Mouse (Mus musculus) E14TG2a.4 (cell line): ENCODE data around the gene Cntnap5b.

Source experiments
- H3K27me3 ChIP-seq: 2 replicates; pipeline ENCODE4 v1.6.1; 2014; ENCODE audit warnings: low read length, control low read depth; ENCODE audit not compliant: insufficient read depth
- H3K36me3 ChIP-seq: 2 replicates; pipeline ENCODE4 v1.6.1; 2014; ENCODE audit warnings: low read length, control low read depth; ENCODE audit not compliant: insufficient read depth
- H3K4me1 ChIP-seq: replicated peaks from 2 replicates; pipeline ENCODE4 v1.6.1; 2014; ENCODE audit warnings: low read depth, low read length, control low read depth
- H3K4me3 ChIP-seq: replicated peaks from 2 replicates; pipeline ENCODE4 v1.5.1; 2014; ENCODE audit warnings: mild to moderate bottlenecking, low read length
- H3K9me3 ChIP-seq: 2 replicates; pipeline ENCODE4 v1.6.1; 2014; ENCODE audit warnings: low read length, control low read depth
- CTCF ChIP-seq: conservative IDR thresholded peaks from 2 replicates; pipeline ENCODE4 v1.5.1; 2014; ENCODE audit warnings: low read length
- NANOG ChIP-seq: IDR thresholded peaks from 2 replicates; pipeline ENCODE4 v1.6.1; 2014; ENCODE audit warnings: borderline replicate concordance, low read length, mixed read lengths
- POU5F1 ChIP-seq: IDR thresholded peaks from 2 replicates; pipeline ENCODE4 v1.6.1; 2014; ENCODE audit warnings: low read length, borderline replicate concordance

Gene Cntnap5b

GRCm38 (mm10) chr1:100101017-100101416 lies 328.5 kb downstream of the Cntnap5b start:
- Histone ChIP-seq H3K4me1 (no peaks in the 10 kb centered on the region), H3K9me3 (no peaks in the 10 kb centered on the region), H3K36me3 (no peaks in the 10 kb centered on the region), H3K27me3 (no peaks in the 10 kb centered on the region), H3K4me3 (no peak overlapping the region)
- TF ChIP-seq CTCF (no peak), NANOG (no peak), POU5F1 (no peak)

- no peaks in the 10 kb centered on the region for H3K36me3 ChIP-seq
- H3K4me3 ChIP-seq, result no peak overlapping the region
- no peak for TF ChIP-seq CTCF
- no peak for TF ChIP-seq NANOG
- no peak for TF ChIP-seq POU5F1
These were observed 331.8 kb downstream of the Cntnap5b start for GRCm38 (mm10) chr1:100104343-100104742.

GRCm38 (mm10) chr1:100122410-100122935 lies 349.9 kb downstream of the Cntnap5b start:
- Histone ChIP-seq H3K4me3 (no peak overlapping the region), H3K9me3 (no peaks in the 10 kb centered on the region; the same call in 1 of the 2 replicates), H3K4me1 (no peaks in the 10 kb centered on the region), H3K27me3 (no peaks in the 10 kb centered on the region), H3K36me3 (no peaks in the 10 kb centered on the region)
- TF ChIP-seq CTCF, result no peak
- no peak for TF ChIP-seq POU5F1
- no peak for TF ChIP-seq NANOG

More at GRCm38 (mm10) chr1:100104343-100104742, 331.8 kb downstream of the Cntnap5b start:
- H3K4me1 ChIP-seq, result no peaks in the 10 kb centered on the region
- no peaks in the 10 kb centered on the region for H3K27me3 ChIP-seq
- H3K9me3 ChIP-seq, result no peaks in the 10 kb centered on the region

GRCm38 (mm10) chr1:100163588-100164357 lies 391.2 kb downstream of the Cntnap5b start:
- no peaks in the 10 kb centered on the region for H3K36me3 ChIP-seq
- H3K9me3 ChIP-seq, result no peaks in the 10 kb centered on the region
- no peaks in the 10 kb centered on the region for H3K4me1 ChIP-seq
- H3K4me3 ChIP-seq, result no peak overlapping the region
- TF ChIP-seq CTCF, result no peak
- no peak for TF ChIP-seq NANOG
- no peak for TF ChIP-seq POU5F1
- H3K27me3 ChIP-seq, result no peaks in the 10 kb centered on the region

GRCm38 (mm10) chr1:100171566-100171965 lies 399.0 kb downstream of the Cntnap5b start:
- TF ChIP-seq CTCF, result no peak
- no peak for TF ChIP-seq NANOG
- TF ChIP-seq POU5F1, result no peak

GRCm38 (mm10) chr1:100180050-100180449 lies 407.5 kb downstream of the Cntnap5b start:
- Histone ChIP-seq H3K4me1 (no peaks in the 10 kb centered on the region), H3K36me3 (no peaks in the 10 kb centered on the region), H3K9me3 (peaks cover 13% of the 10 kb centered on the region), H3K4me3 (no peak overlapping the region), H3K27me3 (no peaks in the 10 kb centered on the region)
- TF ChIP-seq CTCF, result no peak
- TF ChIP-seq POU5F1, result no peak
- TF ChIP-seq NANOG, result no peak

More at GRCm38 (mm10) chr1:100171566-100171965, 399.0 kb downstream of the Cntnap5b start:
- no peaks in the 10 kb centered on the region for H3K27me3 ChIP-seq
- H3K36me3 ChIP-seq, result no peaks in the 10 kb centered on the region
- peaks cover 2% of the 10 kb centered on the region for H3K9me3 ChIP-seq
- H3K4me3 ChIP-seq, result no peak overlapping the region
- no peaks in the 10 kb centered on the region for H3K4me1 ChIP-seq

- Histone ChIP-seq H3K27me3 (no peaks in the 10 kb centered on the region), H3K9me3 (no peaks in the 10 kb centered on the region), H3K36me3 (no peaks in the 10 kb centered on the region), H3K4me3 (no peak overlapping the region), H3K4me1 (no peaks in the 10 kb centered on the region)
- TF ChIP-seq POU5F1 (no peak), CTCF (no peak), NANOG (no peak)
These were observed 459.5 kb downstream of the Cntnap5b start for GRCm38 (mm10) chr1:100231980-100232608.

- Histone ChIP-seq H3K36me3 (no peaks in the 10 kb centered on the region), H3K9me3 (no peaks in the 10 kb centered on the region), H3K4me1 (no peaks in the 10 kb centered on the region), H3K4me3 (no peak overlapping the region), H3K27me3 (no peaks in the 10 kb centered on the region)
- TF ChIP-seq POU5F1, result no peak
- no peak for TF ChIP-seq NANOG
- TF ChIP-seq CTCF, result no peak
These were observed 479.4 kb downstream of the Cntnap5b start for GRCm38 (mm10) chr1:100251964-100252363.
